ENCODE assay signal across 8 mouse cellular contexts in the genomic region with DNA sequence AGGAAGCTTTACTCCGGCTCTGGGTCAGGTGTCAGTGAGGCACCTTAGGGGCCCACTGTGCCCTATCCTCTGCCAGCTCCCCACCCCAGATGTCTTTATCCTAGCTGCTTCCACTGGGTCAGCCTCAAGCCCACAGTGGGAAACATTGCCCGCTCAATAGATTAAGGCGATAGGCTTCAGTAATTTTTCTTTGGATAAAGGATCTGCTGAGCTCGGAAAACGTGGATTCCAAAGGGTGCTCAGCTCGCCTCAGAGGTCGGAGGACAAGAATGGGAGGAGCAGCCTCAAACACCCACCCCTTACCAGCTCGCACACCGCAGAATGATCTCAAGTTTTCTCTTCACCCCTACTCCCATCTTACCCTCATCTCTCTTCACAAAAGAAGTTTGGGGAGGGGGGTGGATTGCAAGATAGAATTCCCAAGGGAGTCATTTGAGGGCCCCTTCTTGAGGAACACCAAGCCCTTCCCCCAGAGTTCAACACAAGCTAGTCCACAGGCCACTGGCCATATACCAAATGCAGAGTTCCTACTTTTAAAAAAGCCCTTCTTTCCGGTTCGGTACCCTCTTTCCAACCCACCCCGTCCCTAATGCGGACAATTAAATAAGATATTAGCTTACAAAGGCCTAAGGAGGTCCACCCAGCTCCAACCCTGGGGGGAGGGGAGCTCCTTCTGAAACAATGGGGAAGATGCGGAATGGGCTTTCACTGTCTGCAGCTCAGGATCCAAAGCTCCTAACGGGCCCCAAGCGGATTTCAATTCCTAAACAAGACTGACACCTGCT. TPM values are rescaled to one million over a fixed set of nuclear protein-coding genes. Genes with fewer than 3 reads are reported as not detected.
DNase-seq lines count a peak whose midpoint lies in the region; ATAC-seq and TF ChIP-seq lines count a peak whose summit lies in the region.

No protein-coding gene starts in this region.

- peak overlapping the region; percentile 93 for H3K4me2 ChIP-seq in heart, embryonic 14.5 days (ENCODE audit: low read length)
- peak overlapping the region; percentile 82 for H3K4me2 ChIP-seq in myocyte (ENCODE audit: low read depth)

- ATAC-seq in heart, embryonic 14.5 days (ENCODE audit: insufficient number of reproducible peaks, insufficient read depth, low FRiP score, low read depth), result peak; percentile 45
- no peak for ATAC-seq in activated CD4-positive, CD25-positive, alpha-beta regulatory T cell, adult 4 months

- no peak for TF ChIP-seq CTCF in lung, adult 2 months (IDR thresholded peaks at IDR 0.05; ENCODE audit: insufficient read depth, low read length)

- no peak for TF ChIP-seq POLR2A in lung, adult 2 months (IDR thresholded peaks at IDR 0.05; ENCODE audit: borderline replicate concordance, extremely low read depth, low read depth, low read length)
- TF ChIP-seq POLR2A in myocyte (IDR thresholded peaks at IDR 0.05; ENCODE audit: insufficient read length, low read depth), result no peak

- H3K36me3 ChIP-seq in heart, embryonic 14.5 days (ENCODE audit: control insufficient read depth, insufficient read depth, low read length), result peaks cover 30% of the 10 kb centered on the region
- H3K36me3 ChIP-seq in myocyte (ENCODE audit: control insufficient read depth, insufficient read depth), result no peaks in the 10 kb centered on the region

- H3K79me2 ChIP-seq in myocyte (ENCODE audit: control insufficient read depth, insufficient read depth), result no peaks in the 10 kb centered on the region

- H3ac ChIP-seq in myocyte (ENCODE audit: control insufficient read depth, insufficient read length), result no peak overlapping the region

- WGBS in lung, adult 2 months, result 16% methylated on average over 16 of the region's 16 CpGs
- WGBS in heart, embryonic 14.5 days, result 10% methylated on average over 16 of the region's 16 CpGs

- H3K27ac ChIP-seq in heart, embryonic 14.5 days (replicated peaks in 1 of 2; ENCODE audit: control insufficient read depth in 1 of 2, insufficient read depth in 1 of 2, low read depth in 2 of 2, low read length in 2 of 2), result peak overlapping the region; percentile 64 to 81

- H3K9me3 ChIP-seq in heart, embryonic 14.5 days (ENCODE audit: control insufficient read depth, low read length), result no peaks in the 10 kb centered on the region

- peak overlapping the region; percentile 80 for H3K4me3 ChIP-seq in lung, adult 2 months (replicated peaks; ENCODE audit: extremely low read depth, low read depth, low read length)
- peak overlapping the region; percentile 81 to 89 for H3K4me3 ChIP-seq in heart, embryonic 14.5 days (ENCODE audit: control insufficient read depth in 1 of 2, insufficient read depth in 1 of 2, low read depth in 1 of 2, low read length in 2 of 2)
- peak overlapping the region; percentile 34 for H3K4me3 ChIP-seq in myocyte

- peaks cover 2% of the 10 kb centered on the region; the same call in 1 of the 2 replicates for H3K4me1 ChIP-seq in lung, adult 2 months (ENCODE audit: control insufficient read depth, insufficient read depth, low read length)
- peaks cover 8 to 17% of the 10 kb centered on the region in 2 experiments; a peak in 3 of 4 replicates for H3K4me1 ChIP-seq in heart, embryonic 14.5 days (ENCODE audit: control insufficient read depth in 2 of 2, insufficient read depth in 2 of 2, low read length in 2 of 2)

- DNase-seq in lung, adult 2 months, result peak; percentile 23
- no peak for DNase-seq in lung, postnatal 25 days (ENCODE audit: low spot score)
- peak; percentile 52 for DNase-seq in cerebellum, adult 8-10 months
- DNase-seq in kidney, postnatal 25 days, result peak; percentile 55 to 80
- no peak for DNase-seq in B cell, adult 2 months

- H3K9ac ChIP-seq in heart, embryonic 14.5 days (ENCODE audit: low read length), result peak overlapping the region; percentile 92

- H3K27me3 ChIP-seq in heart, embryonic 14.5 days (ENCODE audit: control insufficient read depth, insufficient read depth, low read length), result no peaks in the 10 kb centered on the region
- no peaks in the 10 kb centered on the region for H3K27me3 ChIP-seq in myocyte (ENCODE audit: control insufficient read depth, insufficient read depth, insufficient read length)

TF ChIP-seq in myocyte, 11 proteins besides CTCF, POLR2A, EP300 and RAD21:
- TF ChIP-seq REST (IDR thresholded peaks at IDR 0.05; ENCODE audit: insufficient read depth, insufficient read length) (no peak), MYOG (IDR thresholded peaks at IDR 0.05; ENCODE audit: control insufficient read depth in 1 of 3, insufficient read depth in 1 of 3, insufficient read length in 2 of 3, low read depth in 2 of 3) (no peak), CEBPB (IDR thresholded peaks at IDR 0.05; ENCODE audit: insufficient read depth, poor library complexity, severe bottlenecking) (no peak), SRF (IDR thresholded peaks at IDR 0.05; ENCODE audit: control insufficient read depth, insufficient read length, low read depth) (no peak), TCF3 (IDR thresholded peaks at IDR 0.05; ENCODE audit: insufficient read length, low read depth) (no peak), MAX (IDR thresholded peaks at IDR 0.05; ENCODE audit: low read depth) (no peak), MYOD1 (IDR thresholded peaks at IDR 0.05; ENCODE audit: control insufficient read depth in 1 of 3, insufficient read length in 2 of 3, low read depth in 2 of 3) (no peak), E2F4 (IDR thresholded peaks at IDR 0.05; ENCODE audit: insufficient read depth) (no peak), POLR2AphosphoS2 (IDR thresholded peaks at IDR 0.05; ENCODE audit: insufficient read length, low read depth) (no peak), USF1 (IDR thresholded peaks at IDR 0.05; ENCODE audit: low read depth) (no peak), TCF12 (IDR thresholded peaks at IDR 0.05; ENCODE audit: insufficient read depth, poor library complexity, severe bottlenecking) (no peak)

RNA-seq across cellular contexts. Expression of a gene that starts 11.7 kb away (rescaled TPM):
- polyA plus RNA-seq in lung, adult 2 months (2012; rRNA removed), result 20.3 and 22.7 TPM in 2 replicates
- polyA plus RNA-seq in heart, embryonic 14.5 days (2014; fragmentation: Nextera tagmentation; extraction: Ambion mirVana), result 20.5 and 24.1 TPM in 2 replicates
- 30.5 TPM for polyA plus RNA-seq in myocyte (2012; fragmentation: generic; extraction: Trizol)
- polyA plus RNA-seq in activated CD4-positive, CD25-positive, alpha-beta regulatory T cell, adult 4 months (2017; shearing (Covaris generic)), result 10 to 100 TPM; 32.3 to 33.8 TPM

RNA-seq across cellular contexts. Expression of a gene that starts 11.9 kb away (rescaled TPM):
- 6.3 and 8.1 TPM in 2 replicates for polyA plus RNA-seq in lung, adult 2 months (2012; rRNA removed)
- polyA plus RNA-seq in heart, embryonic 14.5 days (2014; fragmentation: Nextera tagmentation; extraction: Ambion mirVana), result 6.0 and 6.2 TPM in 2 replicates
- polyA plus RNA-seq in myocyte (2012; fragmentation: generic; extraction: Trizol), result 3.5 TPM
- polyA plus RNA-seq in activated CD4-positive, CD25-positive, alpha-beta regulatory T cell, adult 4 months (2017; shearing (Covaris generic)), result 1 to 10 TPM; 2.9 to 4.1 TPM

RNA-seq across cellular contexts. Expression of a gene that starts 37.3 kb away (rescaled TPM):
- polyA plus RNA-seq in lung, adult 2 months (2012; rRNA removed), result 7.7 and 13.0 TPM in 2 replicates
- polyA plus RNA-seq in heart, embryonic 14.5 days (2014; fragmentation: Nextera tagmentation; extraction: Ambion mirVana), result 16.4 and 16.8 TPM in 2 replicates
- polyA plus RNA-seq in myocyte (2012; fragmentation: generic; extraction: Trizol), result 4.9 TPM
- 10 to 100 TPM; 14.5 to 17.3 TPM for polyA plus RNA-seq in activated CD4-positive, CD25-positive, alpha-beta regulatory T cell, adult 4 months (2017; shearing (Covaris generic))

RNA-seq across cellular contexts. Expression of a gene that starts 37.7 kb away (rescaled TPM):
- polyA plus RNA-seq in lung, adult 2 months (2012; rRNA removed), result 23.0 and 32.0 TPM in 2 replicates
- 39.2 and 39.7 TPM in 2 replicates for polyA plus RNA-seq in heart, embryonic 14.5 days (2014; fragmentation: Nextera tagmentation; extraction: Ambion mirVana)
- polyA plus RNA-seq in myocyte (2012; fragmentation: generic; extraction: Trizol), result 26.8 TPM
- 10 to 100 TPM; 66.0 to 76.9 TPM for polyA plus RNA-seq in activated CD4-positive, CD25-positive, alpha-beta regulatory T cell, adult 4 months (2017; shearing (Covaris generic))

RNA-seq across cellular contexts. Expression of a gene that starts 39.6 kb away (rescaled TPM):
- not detected in 2 replicates for polyA plus RNA-seq in lung, adult 2 months (2012; rRNA removed)
- not detected in 2 replicates for polyA plus RNA-seq in heart, embryonic 14.5 days (2014; fragmentation: Nextera tagmentation; extraction: Ambion mirVana)
- not detected for polyA plus RNA-seq in myocyte (2012; fragmentation: generic; extraction: Trizol)
- under 1 TPM in 1 of 2 experiments, not detected in 1; 0.12 TPM for polyA plus RNA-seq in activated CD4-positive, CD25-positive, alpha-beta regulatory T cell, adult 4 months (2017; shearing (Covaris generic))

Comparison
In these comparisons a context has a peak if more than half of its experiments do, and no peak if none do; other contexts are left out.
1. DNase-seq: peak in lung, adult 2 months (single experiment), cerebellum, adult 8-10 months (single experiment) and kidney, postnatal 25 days (2 of 2); none in lung, postnatal 25 days (single experiment) and B cell, adult 2 months (0 of 2).
2. H3K4me3 ChIP-seq: peak in every context shown above with its lines; median percentile 85 in heart, embryonic 14.5 days; 80 in lung, adult 2 months; 34 in myocyte.